Mouse (Mus musculus) activated CD4-positive, CD25-positive, alpha-beta regulatory T cell, adult 4 months (primary cell): ENCODE results near the gene Lrrfip1. TPM values are rescaled to one million over a fixed set of nuclear protein-coding genes. Genes with fewer than 3 reads are reported as not detected.

ENCODE experiments used
- ATAC-seq: one replicate; pipeline ENCODE4 v1.8.0; 2017
- polyA plus RNA-seq, 2 experiments: library from polyadenylated mRNA; unstranded; fragments of 100-300 nt; shearing (Covaris generic); gene quantifications; one replicate each; pipeline ENCODE4 v1.2.1; 2017

Lrrfip1 gene
- polyA plus RNA-seq, 2 experiments from 2014 or later = 176 to 194 TPM

GRCm38 (mm10) chr1:91024464-91024863, 25.9 kb downstream of the Lrrfip1 start:
- ATAC-seq = no peak

- ATAC-seq = no peak
Measured at GRCm38 (mm10) chr1:91026945-91027344, 28.4 kb downstream of the Lrrfip1 start.

GRCm38 (mm10) chr1:91030383-91030782, 31.8 kb downstream of the Lrrfip1 start:
- no peak for ATAC-seq

- no peak for ATAC-seq
Measured at GRCm38 (mm10) chr1:91031547-91031946, 33.0 kb downstream of the Lrrfip1 start.

- ATAC-seq = no peak
Measured at GRCm38 (mm10) chr1:91032393-91032971, 33.9 kb downstream of the Lrrfip1 start.

- ATAC-seq = no peak
Measured at GRCm38 (mm10) chr1:91034547-91034946, 36.0 kb downstream of the Lrrfip1 start.

- no peak for ATAC-seq
Measured at GRCm38 (mm10) chr1:91035266-91035665, 36.7 kb downstream of the Lrrfip1 start.

GRCm38 (mm10) chr1:91037213-91037612, 38.7 kb downstream of the Lrrfip1 start:
- no peak for ATAC-seq

- ATAC-seq = peak; percentile 97
Measured at GRCm38 (mm10) chr1:91038010-91038409, 39.5 kb downstream of the Lrrfip1 start.

- no peak for ATAC-seq
Measured at GRCm38 (mm10) chr1:91038531-91038930, 40.0 kb downstream of the Lrrfip1 start.

- ATAC-seq = no peak
Measured at GRCm38 (mm10) chr1:91041605-91042004, 43.1 kb downstream of the Lrrfip1 start.

GRCm38 (mm10) chr1:91043191-91043590, 44.7 kb downstream of the Lrrfip1 start:
- no peak for ATAC-seq

GRCm38 (mm10) chr1:91044176-91044575, 45.6 kb downstream of the Lrrfip1 start:
- ATAC-seq = no peak

- no peak for ATAC-seq
Measured at GRCm38 (mm10) chr1:91044648-91045047, 46.1 kb downstream of the Lrrfip1 start.

GRCm38 (mm10) chr1:91046237-91046636, 47.7 kb downstream of the Lrrfip1 start:
- ATAC-seq = no peak

- no peak for ATAC-seq
Measured at GRCm38 (mm10) chr1:91049296-91049695, 50.8 kb downstream of the Lrrfip1 start.

GRCm38 (mm10) chr1:91051461-91052094, 53.0 kb downstream of the Lrrfip1 start:
- no peak for ATAC-seq

GRCm38 (mm10) chr1:91052747-91053181, 54.2 kb downstream of the Lrrfip1 start:
- peak; percentile 62 for ATAC-seq

GRCm38 (mm10) chr1:91053218-91054073, 54.9 kb downstream of the Lrrfip1 start:
- peak; percentile 8 for ATAC-seq

- no peak for ATAC-seq
Measured at GRCm38 (mm10) chr1:91054074-91054471, 55.5 kb downstream of the Lrrfip1 start.

- no peak for ATAC-seq
Measured at GRCm38 (mm10) chr1:91054815-91055214, 56.3 kb downstream of the Lrrfip1 start.

GRCm38 (mm10) chr1:91055744-91056143, 57.2 kb downstream of the Lrrfip1 start:
- ATAC-seq = no peak

- peak; percentile 9 for ATAC-seq
Measured at GRCm38 (mm10) chr1:91056416-91056815, 57.9 kb downstream of the Lrrfip1 start.
